Mouse (Mus musculus) embryo, embryonic 11.5 days (tissue): ENCODE results near the gene Zkscan1.
"Not testable (repeated sequence)": the region's sequence is repeated elsewhere in the genome, so short reads cannot be mapped to it uniquely, and the experiment has no call there.

ENCODE experiments used
- DNase-seq: peaks from one replicate; pipeline ENCODE4 v3.0.0-alpha.2; 2012; ENCODE audit warnings: low read depth, low spot score

Zkscan1 gene

GRCm38 (mm10) chr5:138084996-138085395, at the start of gene Zkscan1:
Zkscan1 (plus strand) TSS chr5:138085084.
- DNase-seq = peak; percentile 82

GRCm38 (mm10) chr5:138052894-138053293, 32.0 kb upstream of the Zkscan1 start, which contains the start of gene Smok3c:
Smok3c (plus strand) TSS chr5:138053194.
- DNase-seq = not testable (repeated sequence)

- no peak for DNase-seq
Observed at GRCm38 (mm10) chr5:138073803-138074202, 11.1 kb upstream of the Zkscan1 start.

GRCm38 (mm10) chr5:138075684-138076083, 9.2 kb upstream of the Zkscan1 start:
- DNase-seq = no peak

- DNase-seq = no peak
Observed at GRCm38 (mm10) chr5:138076148-138076547, 8.7 kb upstream of the Zkscan1 start.

GRCm38 (mm10) chr5:138080456-138080855, 4.4 kb upstream of the Zkscan1 start:
- no peak for DNase-seq

- no peak for DNase-seq
Observed at GRCm38 (mm10) chr5:138081446-138081845, 3.4 kb upstream of the Zkscan1 start.

GRCm38 (mm10) chr5:138083318-138083900, 1.5 kb upstream of the Zkscan1 start:
- no peak for DNase-seq

GRCm38 (mm10) chr5:138083936-138084335, 948 bp upstream of the Zkscan1 start:
- no peak for DNase-seq

- DNase-seq = no peak
Observed at GRCm38 (mm10) chr5:138084507-138084906, 377 bp upstream of the Zkscan1 start.

- no peak for DNase-seq
Observed at GRCm38 (mm10) chr5:138085421-138085911, 582 bp downstream of the Zkscan1 start.

- no peak for DNase-seq
Observed at GRCm38 (mm10) chr5:138086842-138087241, 2.0 kb downstream of the Zkscan1 start.

GRCm38 (mm10) chr5:138088366-138088765, 3.5 kb downstream of the Zkscan1 start:
- DNase-seq = no peak

- DNase-seq = no peak
Observed at GRCm38 (mm10) chr5:138089108-138089551, 4.2 kb downstream of the Zkscan1 start.

GRCm38 (mm10) chr5:138090271-138090670, 5.4 kb downstream of the Zkscan1 start:
- no peak for DNase-seq

- DNase-seq = no peak
Observed at GRCm38 (mm10) chr5:138090737-138091136, 5.9 kb downstream of the Zkscan1 start.

- DNase-seq = no peak
Observed at GRCm38 (mm10) chr5:138092771-138093170, 7.9 kb downstream of the Zkscan1 start.

GRCm38 (mm10) chr5:138094474-138094873, 9.6 kb downstream of the Zkscan1 start:
- DNase-seq = no peak

GRCm38 (mm10) chr5:138104976-138105375, 20.1 kb downstream of the Zkscan1 start:
- no peak for DNase-seq

GRCm38 (mm10) chr5:138107130-138107529, 22.2 kb downstream of the Zkscan1 start:
- no peak for DNase-seq

GRCm38 (mm10) chr5:138109847-138110396, 25.0 kb downstream of the Zkscan1 start:
- DNase-seq = not testable (repeated sequence)

- DNase-seq = peak; percentile 82
Observed at GRCm38 (mm10) chr5:138116255-138117198, 31.6 kb downstream of the Zkscan1 start, which contains the start of gene Zscan21. Zscan21 (plus strand) TSS chr5:138116903.
